Mouse (Mus musculus) naive thymus-derived CD4-positive, alpha-beta T cell, adult 5 months (primary cell): ENCODE results near the gene Mup22. TPM values are rescaled to one million over a fixed set of nuclear protein-coding genes. Genes with fewer than 3 reads are reported as not detected.

Experiments used
- polyA plus RNA-seq: library from polyadenylated mRNA; unstranded; fragments of 100-300 nt; shearing (Covaris generic); gene quantifications from one replicate; pipeline ENCODE4 v1.2.1, GENCODE M21; 2017

Mup22 gene
- not detected for polyA plus RNA-seq

DNA sequence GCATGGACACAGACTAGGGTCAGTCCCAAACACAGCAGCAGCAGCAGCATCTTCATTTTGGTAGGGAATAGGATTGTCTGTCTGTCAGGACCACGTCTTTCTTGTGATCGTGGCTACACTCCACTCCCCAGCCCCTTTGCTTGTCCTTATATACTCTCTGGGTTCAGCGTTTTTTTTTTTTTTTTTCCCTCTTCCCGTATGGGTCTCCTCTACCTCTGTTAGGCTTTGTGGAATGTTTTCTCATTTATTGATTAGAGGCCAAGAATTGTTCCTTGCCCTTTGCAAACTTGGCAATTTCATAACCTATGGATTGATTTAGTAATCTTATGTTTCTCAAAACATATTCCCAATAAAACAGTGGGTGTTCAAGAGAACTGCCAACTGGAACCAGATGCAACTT, at the start of gene Mup22:
Gene Mup22, minus strand, starts transcription at position 101 of the 400 bp plus-strand sequence.

Other genes starting within 250 kb of the Mup22 start
- not detected for gene Mup10, start 239.3 kb downstream of the Mup22 start, polyA plus RNA-seq
- gene Mup11, start 159.1 kb downstream of the Mup22 start, polyA plus RNA-seq = 1.3 TPM
- gene Mup12, start 80.1 kb downstream of the Mup22 start, polyA plus RNA-seq = not detected